Mouse (Mus musculus): Measurements from ENCODE around the gene Olfr215.
"Not testable (repeated sequence)": the region's sequence is repeated elsewhere in the genome, so short reads cannot be mapped to it uniquely, and the experiment has no call there.

Gene Olfr215

DNA sequence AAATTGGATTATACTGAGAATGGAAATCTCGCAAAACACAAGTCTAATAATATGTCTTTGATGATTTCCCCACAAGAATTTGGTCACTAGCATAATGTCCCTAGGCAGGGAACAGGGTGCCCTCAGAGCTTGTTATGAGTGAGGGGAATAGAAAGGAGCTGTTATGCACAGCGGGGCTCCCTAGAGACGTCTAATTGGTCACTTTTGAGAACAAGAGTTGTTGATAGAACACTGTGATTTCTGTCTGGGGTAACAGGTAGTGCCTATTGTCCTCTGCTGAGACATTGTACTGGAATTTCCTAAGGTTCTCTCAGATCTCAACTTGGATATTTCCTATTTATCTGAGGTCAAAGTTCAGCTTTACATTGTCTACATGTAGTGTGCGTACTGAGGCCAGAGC lies at the start of gene Olfr215:
TSS of gene Olfr215 (minus strand) at position 101 of the 400 bp plus-strand sequence.
- no peak for DNase-seq

DNA sequence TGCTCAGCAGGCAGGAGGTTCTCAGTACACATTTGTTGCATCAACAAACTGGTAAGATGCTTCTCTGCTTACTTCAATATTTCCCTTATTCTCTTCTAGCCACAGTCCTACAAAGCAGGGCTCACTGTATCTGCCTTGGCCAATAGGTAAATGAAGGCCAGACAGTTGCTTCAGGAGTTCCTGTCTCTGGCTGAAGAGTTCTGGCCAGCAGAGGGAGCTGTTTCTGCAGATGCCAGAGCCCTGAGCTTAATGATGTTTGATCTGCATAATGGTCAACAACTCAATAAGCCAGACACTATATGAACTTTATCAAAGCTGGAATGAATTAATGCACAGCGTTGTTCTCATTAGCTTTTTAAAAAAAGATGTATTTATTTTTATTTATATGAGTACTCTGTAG lies 48.1 kb upstream of the Olfr215 start:
- DNase-seq = peak; percentile 76 to 91

DNA sequence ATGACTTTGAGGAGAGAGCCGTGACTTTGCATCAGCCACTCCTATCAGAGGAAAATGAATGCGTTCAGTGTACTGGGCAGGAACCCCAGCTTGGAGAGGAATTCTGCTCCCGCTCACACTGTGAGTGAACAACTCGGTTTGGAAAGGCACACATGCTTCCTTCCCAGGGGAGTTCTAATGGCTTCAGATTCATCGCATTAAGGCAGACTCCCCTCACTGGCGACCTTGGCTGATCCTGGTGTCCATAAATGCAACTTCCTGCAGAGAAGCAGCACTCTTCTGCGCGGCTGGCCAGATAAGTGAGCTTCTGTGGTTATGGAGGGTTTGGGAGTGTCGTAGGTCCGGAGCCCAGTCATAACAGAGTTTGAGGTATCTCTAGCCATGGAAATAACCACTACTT lies 45.8 kb upstream of the Olfr215 start:
- no peak for DNase-seq

DNA sequence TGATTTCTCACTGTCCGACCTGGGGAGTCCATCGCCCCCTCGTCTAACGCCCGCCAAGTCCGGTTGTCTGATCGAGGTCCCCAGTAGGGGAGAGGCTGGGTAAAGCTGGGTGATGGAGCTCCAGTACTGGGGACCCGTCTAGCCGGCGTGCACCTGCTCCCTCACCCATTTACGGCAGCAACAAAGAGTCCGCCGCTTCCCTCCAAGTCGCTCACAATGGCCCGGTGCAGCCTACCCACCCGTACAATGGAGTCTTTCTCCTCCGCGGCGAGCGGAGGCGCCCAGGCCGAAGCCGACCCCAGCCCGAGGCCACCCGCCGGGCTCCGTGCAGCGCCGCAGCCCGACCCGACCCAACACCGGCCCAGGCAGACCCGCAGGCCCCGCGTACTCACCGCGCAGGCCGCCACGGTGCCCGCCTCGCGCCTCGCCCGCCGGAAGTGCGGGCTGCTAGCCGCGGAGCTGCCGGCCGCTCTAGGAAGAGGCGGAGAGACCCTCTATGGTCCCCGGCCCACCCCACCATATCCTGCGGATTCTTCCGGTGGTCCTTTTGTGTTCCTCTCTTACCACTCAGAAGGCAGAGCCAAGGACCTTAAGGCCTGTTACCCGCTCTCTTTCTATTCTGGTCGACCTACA lies 44.7 kb upstream of the Olfr215 start, which contains the start of gene Zfp422:
TSS of gene Zfp422 (minus strand) at position 461 of the 633 bp plus-strand sequence.
- DNase-seq = peak in 1 of 2 experiments; percentile 45

DNA sequence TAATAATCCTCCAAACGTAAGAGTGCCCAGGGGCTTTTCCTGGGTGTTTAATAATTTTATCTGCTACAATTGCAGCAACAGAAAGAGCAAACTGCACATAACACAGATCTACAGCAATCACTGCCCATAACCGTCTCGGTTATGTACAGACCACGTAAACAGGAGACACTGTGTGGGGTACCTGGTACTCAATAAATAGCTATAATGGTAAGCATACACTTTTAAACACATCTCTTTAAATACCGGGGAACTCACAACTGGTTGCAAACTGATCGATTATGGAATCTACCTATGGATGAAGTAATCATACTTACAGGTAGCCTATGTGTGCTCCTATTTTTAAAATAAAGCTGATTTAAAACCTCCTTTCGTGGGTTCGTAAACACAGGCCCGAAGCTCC lies 44.1 kb upstream of the Olfr215 start:
- DNase-seq = no peak

DNA sequence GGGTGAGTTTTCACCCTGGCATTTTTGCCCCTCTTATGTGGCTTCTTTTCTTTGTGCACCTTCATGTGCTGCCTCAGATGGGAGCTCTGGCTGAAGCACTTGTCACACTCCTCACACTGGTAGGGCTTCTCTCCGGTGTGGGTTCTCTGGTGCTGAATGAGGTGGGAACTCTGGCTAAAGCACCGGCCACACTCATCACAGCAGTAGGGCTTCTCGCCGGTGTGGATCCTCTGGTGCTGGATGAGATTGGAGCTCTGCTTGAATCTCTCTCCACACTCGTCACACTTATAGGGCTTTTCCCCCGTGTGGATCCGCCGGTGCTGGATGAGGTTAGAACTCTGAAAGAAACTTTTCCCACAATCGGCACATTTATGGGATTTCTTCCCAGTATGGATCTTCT lies 42.4 kb upstream of the Olfr215 start:
- not testable (repeated sequence) for DNase-seq

DNA sequence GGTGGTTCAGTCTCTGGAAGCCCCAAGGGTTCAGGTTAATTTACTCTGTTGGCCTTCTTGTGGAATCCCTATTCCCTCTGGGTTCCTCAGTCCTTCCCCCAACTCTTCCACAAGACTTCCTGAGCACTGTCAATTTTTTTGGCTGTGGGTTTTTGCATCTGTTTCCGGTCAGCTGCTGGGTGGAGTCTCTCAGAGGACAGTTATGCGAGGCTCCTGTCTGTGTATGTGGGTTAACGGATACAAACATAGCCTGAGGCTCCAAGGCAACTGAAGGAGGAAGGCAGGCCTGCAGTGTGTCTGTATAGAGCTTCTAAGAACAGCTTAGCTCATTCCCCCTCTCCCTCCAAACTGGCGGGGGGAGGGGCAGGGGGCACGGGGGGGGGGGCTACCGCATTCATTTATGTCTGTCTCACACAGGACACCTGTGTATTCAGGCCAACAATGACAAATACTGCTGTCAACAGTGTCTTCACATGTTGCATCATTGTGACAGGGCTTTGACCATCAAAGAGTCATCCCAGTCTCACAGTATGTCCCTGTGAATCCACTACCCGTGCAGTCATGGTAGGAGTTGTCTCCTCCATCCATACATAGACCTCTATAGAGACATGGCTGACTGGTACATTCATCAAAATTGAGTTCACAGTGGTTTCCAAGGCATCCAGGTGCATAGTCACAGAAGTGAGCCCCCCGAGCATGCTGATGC lies 37.5 kb upstream of the Olfr215 start:
- no peak for DNase-seq

DNA sequence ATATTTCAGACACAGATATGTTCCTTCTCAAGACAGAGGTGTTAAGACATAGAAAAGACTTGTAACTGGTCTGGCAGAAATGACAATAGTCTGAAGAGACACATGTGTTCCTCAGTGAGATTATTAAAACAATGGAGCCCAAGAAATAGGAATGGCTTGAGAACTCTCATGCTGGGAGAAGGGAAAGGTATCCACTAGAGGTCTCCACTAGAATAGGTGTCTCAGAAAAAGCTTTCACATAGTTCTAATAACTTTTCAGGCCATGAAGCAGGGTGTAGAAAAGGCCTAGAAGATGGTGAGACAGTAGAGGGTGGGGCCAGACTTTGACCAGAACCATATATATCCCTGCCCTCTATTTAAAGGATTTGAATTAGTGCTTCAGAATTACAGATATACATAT lies 34.1 kb upstream of the Olfr215 start:
- DNase-seq = no peak

DNA sequence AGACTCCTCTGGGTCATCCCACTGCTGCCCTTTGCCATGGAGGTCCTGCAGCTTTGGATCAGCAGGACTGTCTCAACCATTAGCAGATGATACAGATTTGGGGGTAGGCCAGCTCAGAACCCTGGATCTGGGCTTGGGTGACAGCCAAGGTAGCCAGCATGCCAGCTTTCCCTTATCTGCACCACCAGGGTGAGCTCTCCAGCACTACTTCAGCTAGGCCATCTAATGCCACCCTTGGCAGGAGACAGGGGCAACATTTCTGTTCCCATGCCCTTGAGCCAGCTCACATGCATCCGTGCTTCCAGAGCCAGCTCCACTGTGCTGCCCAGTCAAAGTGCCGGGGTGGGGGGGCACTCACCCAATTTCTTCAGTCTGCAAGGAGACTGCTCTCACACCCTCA lies 31.7 kb upstream of the Olfr215 start:
- no peak for DNase-seq

DNA sequence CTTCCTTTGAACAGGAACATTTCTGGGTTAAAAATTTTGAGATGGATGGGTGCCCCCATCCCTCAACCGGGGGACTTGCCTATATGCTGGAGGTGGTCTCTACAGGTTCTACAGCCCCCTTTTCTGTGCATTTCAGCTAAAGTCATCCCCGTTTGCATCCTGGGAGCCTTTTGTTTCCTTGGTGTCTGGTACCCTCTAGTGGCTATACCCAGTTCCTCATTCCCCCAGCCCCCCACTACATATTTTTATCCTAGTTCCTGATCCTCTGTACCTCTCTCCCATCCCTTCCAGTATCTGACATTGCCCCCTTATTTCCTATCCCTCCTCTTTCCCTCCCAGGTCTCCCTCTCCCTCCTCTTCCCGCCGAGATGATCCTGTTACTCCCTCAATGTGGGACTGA lies 23.2 kb upstream of the Olfr215 start:
- DNase-seq = no peak

DNA sequence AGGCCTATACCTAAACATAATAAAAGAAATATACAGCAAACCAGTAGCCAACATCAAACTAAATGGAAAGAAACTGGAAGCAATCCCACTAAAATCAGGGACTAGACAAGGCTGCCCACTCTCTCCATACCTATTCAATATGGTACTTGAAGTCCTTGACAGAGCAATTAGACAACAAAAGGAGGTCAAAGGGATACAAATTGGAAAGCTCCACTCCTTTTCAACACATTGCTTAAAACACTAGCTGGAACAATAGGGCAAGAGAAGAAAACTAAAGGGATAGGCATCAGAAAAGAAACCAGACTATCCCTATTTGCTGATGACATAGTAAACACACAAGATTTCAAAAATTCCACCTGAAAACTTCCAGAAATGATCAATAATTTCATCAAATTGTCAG lies 17.0 kb upstream of the Olfr215 start:
- not testable (repeated sequence) for DNase-seq

DNA sequence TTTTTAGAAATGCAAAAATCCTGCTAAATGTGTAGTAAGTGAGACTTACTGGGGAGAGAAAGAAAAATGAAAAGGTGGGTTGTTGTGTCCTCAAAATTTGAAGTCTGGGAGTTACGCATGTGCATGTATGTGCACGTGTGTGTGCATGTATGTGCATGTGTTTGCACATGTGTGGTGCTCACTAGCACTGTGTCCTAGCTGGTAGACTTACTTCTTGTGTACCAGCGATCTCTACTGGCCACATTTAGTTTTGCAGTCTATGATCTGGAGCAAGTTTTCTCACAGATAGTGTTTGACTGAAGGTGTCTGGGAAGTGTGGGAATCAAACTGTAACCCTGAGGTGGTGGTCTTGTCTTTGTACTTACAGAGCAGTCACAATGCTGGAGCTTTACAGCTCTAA lies 14.2 kb downstream of the Olfr215 start:
- DNase-seq = peak; percentile 30 to 56

DNA sequence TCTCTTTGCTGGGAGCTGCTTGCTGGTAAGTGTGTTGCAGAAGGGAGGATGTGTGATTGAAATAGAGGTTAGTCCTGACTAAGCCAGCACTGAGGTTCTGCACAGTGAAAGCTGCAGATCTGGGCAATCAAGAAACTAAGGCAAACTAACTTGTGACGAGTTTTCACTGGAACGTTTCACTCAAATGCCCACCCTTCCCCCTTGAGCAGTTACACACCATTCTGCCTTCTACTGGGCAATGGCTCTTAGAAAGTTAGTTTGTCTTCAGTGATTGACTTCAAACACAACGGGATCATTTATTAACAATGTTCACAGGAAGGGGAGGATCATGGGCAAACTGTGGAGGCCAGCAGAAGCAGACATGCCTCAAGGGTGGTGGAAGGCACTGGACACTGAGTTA lies 29.0 kb downstream of the Olfr215 start:
- DNase-seq = no peak

DNA sequence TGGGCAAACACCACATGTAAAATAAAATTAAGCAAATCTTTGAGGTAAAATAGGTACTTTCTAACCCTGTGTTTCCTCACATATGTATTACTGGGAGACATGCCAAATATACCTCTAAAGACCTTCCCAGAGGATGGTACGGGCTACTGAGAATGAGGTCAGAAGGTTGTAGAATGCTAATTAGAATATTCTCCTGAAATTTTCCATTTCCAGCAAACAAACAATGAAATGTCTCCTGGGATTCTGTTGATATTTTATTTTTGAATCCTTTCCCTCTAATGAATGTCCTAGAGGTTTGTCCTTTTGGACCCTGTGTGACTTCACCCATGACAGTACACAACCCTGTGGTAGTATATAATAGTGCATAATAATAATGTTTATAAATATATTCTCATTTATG lies 30.1 kb downstream of the Olfr215 start, which contains the start of gene Olfr214:
TSS of gene Olfr214 (plus strand) at position 301 of the 400 bp plus-strand sequence.
- DNase-seq = no peak

DNA sequence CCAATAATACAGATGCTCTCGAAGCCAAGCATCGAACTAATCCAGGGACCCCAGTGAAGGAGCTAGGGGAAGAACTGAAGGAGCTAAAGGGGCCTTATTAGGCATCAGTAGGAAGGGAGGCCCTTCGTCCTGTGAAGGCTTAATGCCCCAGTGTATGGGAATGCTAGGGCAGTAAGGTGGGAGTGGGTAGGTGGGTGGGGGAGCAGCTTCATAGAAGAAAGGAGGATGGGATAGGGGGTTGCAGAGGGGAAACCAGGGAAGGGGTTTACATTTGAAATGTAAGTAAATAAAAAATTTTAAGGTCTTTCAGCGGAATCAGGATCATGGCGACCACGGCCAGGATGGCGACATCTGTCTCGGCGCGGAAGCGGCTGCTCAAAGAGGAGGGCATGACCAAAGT lies 33.2 kb downstream of the Olfr215 start, which contains the start of gene Gm5580:
TSS of gene Gm5580 (plus strand) at position 301 of the 400 bp plus-strand sequence.
- DNase-seq = not testable (repeated sequence)

DNA sequence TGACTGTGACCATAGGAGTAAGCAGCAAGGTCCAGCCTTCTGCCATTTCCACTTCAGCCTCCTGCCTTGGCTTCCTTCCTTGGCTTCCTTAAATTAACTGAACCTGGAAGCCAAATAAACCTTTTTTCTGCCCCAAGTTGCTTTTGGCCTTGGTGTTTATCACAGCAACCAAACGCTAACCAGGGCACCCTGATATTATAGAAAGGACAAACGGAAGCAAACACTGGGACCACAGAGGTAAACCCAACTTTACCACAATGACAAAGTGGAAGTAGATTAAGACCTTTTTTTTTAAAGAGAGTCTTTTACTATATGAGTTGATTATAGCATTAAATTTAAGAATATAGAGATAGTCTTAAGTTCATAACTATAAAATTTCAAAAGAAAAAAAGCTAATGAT lies 41.5 kb downstream of the Olfr215 start:
- DNase-seq = no peak

DNA sequence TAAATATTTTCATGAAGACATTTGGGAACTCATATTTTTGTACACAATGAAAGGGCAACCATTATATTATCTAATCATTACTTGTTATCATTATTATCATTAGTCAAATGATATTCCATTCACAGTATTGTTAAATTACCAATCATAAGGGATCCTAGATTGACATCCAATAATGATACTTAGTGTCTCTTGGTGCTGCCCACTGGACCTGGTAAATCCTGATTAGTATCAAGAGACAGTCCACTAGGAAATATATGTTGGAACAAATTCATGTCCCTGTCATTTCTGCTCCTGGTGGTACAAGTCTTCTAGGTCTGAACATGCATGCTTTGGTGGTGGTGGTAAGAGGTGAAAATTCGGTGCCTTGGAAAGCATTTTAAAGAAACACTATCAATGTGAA lies 45.8 kb downstream of the Olfr215 start, which contains the start of gene Olfr213:
TSS of gene Olfr213 (plus strand) at position 301 of the 400 bp plus-strand sequence.
- no peak for DNase-seq
